Mouse (Mus musculus) WW6 (cell line): ENCODE results near the gene Chrna4.
A peak's percentile ranks its signal among the peaks of the same experiment; 100 is the strongest.

ENCODE experiments used
- DNase-seq: peaks from one replicate; pipeline ENCODE4 v3.0.0-alpha.2; 2013; ENCODE audit warnings: low read depth, low spot score

Chrna4 gene

DNA sequence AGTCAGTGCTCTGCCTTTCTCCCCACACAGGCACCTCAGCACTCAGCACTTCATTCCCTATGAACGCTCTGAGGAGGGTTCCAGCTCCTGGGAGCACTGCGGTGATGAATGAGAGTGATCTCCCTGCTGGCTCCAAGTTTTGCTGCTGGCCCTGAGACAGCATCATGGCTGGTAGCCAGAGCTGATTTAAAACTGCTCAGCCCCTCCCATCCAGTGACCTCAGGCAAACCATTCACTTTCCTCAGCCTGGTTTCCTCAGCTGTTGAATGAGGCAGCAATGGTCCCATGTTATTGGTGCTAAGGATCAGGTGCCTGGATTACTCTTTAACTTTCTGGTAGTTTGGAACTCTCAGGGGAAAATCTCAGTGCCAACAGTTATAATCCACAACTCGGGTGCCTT is at the start of gene Chrna4:
TSS of gene Chrna4 (minus strand) at position 110 of the 400 bp plus-strand sequence.
- DNase-seq, result no peak

DNA sequence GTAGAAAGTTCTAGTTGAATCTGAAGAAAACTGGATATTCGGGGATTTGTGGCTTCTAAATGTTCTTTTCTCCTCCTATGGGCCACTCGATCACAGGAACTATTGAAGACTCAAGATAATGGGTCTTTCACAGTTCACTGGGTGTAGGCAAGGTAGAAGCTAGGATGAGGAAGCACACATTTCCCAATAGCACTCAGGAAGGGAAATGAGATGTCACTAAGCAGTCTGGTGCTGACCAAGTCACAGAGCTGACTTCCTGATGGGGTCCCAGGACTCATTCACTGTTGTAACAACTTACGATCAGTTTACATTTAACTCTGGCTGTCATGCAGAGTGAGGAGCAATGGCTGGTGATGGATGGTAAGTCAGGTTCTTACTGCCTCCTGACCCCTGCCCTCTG is 46.8 kb upstream of the Chrna4 start:
- no peak for DNase-seq

DNA sequence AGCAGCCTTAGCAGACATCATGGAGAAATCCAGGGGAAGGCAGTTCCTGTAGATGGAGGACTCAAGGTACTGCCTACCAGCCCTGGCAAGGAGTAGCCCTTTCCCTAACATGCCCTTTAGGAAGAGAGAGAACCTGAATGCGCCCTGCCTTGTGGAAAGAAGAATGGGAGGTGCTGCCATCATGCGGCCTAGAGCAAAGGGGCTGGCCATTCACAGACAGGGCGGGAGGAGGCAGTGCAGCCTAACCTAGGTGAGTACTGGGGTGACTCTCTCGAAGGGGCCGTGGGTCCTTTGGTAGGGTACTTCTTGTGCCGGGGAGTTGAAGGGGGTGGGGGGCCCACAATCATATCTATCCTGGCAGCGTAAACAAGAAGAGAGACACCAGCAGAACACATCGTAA is 41.7 kb upstream of the Chrna4 start:
- no peak for DNase-seq

DNA sequence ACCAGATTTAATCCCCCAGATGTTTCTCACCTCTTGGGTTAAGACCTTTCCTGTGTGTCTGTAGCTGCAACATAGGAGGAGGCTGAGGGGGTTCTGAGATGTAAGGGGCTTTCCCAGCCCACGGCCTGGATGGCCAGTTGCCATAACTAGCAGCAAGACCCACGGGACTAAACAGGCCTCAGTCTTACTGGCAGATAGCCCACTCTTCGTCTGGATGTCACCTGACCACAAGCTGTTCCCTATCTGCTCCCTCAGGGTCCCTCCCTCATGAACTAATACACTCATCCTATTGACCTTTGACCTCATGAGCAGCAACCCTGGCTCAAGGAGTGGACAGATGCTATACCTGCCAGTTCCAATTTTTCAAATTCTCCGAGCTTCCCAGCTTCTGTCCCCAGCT is 40.6 kb upstream of the Chrna4 start:
- DNase-seq, result no peak

DNA sequence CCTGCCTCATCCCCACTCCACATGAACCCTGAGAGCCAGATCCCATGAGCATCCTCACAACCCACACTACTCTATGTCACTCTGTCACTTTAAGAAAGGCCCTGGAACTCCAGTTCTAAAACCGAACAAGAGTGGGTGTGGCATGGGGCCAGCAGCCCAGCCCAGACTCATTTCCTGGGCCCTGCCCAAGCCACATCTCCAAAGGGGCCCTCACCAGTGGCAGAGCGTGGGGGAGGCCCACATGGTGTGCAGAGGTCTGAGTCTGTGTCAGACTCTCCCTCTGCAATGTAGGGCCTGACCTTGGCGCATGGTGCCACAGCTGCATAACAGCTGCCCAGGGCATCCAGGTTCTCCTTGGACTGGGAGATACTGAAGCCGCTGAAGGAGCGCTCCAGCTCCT is 37.5 kb upstream of the Chrna4 start:
- no peak for DNase-seq

DNA sequence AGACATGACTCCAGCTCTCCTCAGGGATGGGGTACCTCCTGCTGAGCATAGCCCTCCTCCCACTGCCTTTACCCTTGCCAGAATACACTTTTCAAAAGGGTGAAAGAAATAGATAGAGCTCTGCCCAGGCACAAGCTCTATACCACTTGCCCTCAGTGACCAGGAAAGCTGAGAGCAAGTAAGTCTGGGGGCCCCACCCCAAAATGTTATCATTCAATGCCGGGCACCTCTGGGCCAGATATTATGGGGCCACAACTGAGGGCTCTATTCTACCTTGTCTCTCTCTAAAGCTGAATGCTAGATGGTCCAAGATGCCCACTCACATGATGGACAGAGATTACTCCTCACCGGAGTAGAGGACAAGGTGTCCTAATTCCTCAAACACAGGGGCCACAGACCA is 36.2 kb upstream of the Chrna4 start:
- no peak for DNase-seq

DNA sequence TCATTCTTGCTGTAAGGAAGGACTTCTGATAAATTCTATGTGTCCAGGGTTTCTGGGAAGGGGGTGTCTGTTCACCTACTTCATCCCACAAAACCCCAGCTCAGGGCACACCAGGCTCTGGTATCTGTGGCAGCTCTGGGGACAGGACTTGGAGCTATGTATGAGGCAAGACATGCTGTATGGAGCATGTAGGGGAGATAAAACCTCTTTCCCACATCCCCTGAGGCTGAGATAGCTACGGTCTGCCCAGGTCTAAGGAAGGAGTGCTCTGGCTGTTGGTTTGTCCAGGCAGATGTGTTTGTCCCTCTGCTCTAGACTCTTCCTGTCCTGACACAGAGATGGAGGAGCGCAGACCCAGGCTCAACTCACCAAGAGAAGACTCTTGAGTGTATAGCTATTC is 35.6 kb upstream of the Chrna4 start:
- DNase-seq, result no peak

DNA sequence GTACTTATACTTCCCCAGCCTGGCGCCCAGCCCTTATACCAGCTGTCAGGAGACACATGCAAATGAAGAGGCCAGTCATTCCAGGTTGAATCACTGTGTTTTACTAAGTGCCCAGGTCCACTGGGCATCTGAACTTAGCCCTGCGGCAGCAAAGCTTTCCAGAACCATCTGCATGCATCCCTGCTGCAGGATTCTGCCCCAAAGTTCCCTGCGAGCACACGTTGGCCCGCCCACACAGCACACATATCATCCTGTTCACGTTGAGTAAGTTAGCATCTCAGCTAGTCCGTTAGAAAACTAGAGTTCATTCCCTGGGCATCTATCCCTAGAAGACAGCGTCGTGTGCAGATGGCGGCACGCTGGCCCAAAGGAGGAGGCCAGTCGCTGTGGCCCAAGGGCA is 32.2 kb upstream of the Chrna4 start:
- DNase-seq, result no peak

DNA sequence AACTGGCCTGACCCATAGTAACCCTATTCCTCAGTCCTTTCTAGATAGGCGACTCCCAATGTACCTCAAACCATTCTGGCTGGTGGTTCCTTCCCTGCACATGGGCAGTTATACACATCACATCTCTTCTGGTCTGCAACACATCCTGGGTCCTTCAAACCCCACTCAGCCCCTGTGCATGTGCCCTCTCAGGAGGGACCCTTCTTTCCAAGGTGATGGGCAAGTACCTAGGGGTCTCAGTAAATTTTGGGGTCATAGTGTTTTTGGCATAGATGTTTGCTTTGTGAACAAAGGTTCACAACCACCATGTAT is 29.0 kb upstream of the Chrna4 start:
- DNase-seq, result no peak

DNA sequence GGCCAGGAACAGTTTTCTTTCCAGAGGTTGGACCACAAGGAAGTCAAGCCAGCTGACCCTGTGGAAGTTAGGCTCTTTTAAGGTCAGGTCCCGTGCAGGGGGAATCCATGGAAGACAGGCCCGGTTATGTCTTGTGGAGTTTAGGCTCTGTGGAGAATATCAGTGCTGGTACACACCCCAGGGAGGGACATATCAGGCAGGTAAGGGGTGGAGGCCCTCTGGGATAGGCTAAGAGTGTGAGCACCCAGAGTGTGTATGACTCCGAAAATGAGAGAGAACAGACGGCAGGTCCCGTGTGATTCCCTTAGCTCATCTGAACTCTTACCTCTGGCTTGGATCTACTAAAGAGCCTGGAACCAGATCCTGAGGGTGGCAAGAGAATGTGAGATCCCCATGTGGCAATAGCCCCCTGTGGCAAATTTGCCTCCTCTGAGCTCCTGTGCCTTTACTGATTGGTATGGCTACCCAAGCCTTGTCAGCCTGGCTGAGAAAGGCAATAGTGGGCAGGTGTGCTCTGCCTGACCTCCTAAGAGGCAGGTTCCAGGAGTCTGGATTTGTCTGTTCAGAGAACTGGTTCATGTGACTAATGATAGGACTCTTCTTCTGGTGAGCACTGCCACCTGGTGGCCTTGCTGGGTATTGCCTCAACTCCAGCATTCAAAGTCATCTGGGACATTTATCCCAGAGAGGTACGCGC is 28.5 kb upstream of the Chrna4 start:
- peak; percentile 59 for DNase-seq

DNA sequence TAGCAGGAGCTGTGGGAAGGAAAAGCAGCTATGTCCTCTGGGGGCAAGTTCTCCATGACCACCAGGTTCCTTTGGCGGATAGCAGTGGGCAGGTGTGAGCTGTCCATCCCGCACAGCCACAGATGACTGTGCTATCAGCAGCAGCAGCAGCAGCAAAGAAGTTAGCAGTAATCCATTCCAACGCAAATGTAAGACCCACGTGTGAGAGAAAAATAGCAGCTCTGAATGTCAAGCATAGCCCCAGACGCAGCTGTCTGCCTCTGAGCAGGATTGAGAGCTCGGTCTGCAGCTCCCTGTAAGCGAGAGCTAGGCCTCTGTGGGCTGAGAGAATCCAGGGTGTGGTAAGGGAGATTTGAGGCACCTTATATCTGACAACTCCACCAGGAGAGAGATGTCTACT is 26.8 kb upstream of the Chrna4 start:
- no peak for DNase-seq

DNA sequence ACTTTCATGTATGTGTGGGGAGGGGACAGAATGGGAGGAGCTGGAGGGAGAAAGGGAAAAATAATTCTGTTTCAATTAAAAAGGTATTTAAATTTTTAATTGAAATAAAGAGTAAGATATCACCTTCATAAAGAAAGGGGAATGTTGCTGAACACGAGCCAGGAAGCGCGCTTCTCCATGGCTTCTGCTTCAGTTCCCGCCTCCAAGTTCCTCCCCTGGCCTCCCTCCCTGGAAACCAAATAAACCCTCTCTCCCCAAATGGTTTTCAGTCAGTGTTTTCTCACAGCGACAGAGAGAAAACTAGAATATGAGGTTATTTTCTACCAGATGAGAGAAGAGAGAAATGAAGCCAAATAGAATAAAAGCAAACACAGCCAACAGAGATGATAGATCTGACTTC is 25.2 kb upstream of the Chrna4 start:
- DNase-seq, result no peak

DNA sequence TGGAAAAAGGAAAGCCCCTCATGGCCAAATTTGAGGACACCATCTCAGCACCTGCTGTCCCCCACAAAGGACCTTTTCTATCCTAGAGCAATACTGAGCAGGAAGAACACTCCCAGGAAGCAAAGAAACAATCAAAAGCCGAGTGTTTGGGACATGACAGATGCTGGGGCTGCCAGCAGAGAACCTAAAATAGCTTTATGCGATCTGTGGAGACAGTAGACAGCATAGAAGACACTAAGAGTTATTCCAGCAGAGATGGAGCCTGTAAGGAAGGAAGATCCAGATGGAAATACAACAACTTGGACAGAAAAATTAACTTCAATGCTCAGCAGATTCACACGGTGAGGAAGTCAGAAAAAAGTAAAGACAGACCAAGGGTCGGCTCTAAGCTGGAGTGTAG is 22.5 kb upstream of the Chrna4 start:
- no peak for DNase-seq

DNA sequence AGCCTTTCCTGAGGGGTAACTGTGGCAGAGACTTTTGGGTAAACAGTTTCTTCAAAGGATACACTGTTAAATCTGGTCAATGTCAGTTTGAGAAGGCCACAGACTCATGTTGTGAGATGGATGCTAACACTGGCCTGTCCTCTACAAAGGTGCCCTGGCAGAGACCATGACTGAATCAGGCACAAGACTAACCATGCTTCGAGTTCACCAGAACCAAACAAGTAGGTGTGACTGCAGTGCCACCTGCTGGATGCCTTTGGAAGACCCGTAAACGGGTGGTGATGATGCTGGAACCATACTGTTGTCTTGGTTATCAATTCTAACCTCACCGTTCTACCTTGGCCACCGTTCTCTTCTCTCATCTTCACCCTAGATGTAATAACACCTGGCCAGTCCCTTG is 16.8 kb upstream of the Chrna4 start:
- DNase-seq, result no peak

DNA sequence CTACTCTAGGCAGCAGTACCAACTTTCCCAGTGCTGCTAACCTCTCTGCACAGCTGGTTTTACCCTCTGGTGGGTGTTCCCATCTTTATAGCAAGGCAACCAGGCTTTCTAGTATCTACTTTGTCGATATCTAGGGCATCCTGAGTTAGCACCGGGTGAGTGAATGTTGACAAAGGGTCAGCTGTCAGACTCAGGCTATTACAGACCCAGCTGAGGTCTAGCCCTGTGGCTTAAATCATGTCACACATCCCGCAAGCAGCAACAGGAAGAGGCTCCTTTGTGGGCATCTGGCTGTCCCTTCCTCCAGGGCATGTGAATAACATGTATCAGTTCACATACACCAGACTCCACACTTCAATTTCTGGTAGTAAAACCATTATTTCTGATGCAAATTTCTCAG is 14.8 kb upstream of the Chrna4 start:
- DNase-seq, result no peak

DNA sequence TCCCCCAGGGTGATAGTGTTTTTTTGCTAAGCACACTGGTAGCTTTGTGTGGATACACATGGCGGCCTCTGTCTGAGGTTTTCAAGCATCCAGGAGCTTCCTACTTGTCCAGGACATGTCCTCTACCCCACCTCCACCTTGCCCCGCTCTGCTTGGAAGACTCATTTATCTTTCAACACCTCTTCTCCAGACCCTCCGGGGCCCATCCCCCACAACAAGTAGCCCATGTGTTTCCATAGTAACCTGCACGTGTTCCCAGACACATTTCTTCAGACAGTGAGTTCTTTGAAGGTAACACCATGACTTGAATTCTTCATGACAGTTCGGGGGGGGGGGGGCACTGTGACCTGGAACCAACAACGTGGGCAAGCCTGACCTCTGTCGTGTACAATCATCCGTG is 14.0 kb upstream of the Chrna4 start:
- no peak for DNase-seq

DNA sequence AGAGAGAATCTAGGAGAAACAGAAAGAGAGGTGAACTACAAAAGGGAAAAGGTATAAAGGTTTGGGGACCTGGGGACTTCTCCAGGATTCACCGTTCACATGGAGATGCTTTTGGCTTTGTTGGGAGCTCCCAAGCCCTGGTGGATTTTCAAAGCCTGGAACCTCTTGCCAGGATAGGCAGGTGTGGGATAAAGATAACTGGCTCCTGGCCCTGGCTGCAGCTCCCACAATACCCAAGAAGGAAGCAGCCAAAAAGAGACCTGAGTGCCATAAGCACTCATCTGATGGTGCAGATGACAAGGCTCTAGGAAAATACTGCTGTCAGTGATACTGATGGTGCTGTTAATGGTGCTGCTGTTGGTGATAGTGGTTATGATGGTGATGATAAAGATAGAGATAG is 8.8 kb upstream of the Chrna4 start:
- DNase-seq, result no peak

DNA sequence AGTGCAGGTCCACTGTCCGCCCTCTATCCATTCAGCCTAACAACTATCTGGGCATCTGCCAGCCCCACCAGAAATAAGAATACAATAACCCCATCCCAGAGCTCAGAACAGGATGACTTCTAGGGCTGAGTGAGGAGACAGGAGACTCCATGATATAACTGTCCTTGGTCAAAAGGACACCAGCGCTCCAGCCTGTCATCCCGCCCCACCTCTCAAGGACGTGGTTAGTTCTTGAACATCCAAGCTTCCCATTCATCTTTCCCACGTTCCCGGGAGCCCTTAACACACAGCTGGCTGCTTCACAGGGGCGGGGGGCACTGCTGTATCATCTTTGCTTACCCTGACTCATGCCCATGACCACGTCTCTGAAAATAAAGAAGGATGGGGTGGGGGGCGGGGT is 5.6 kb upstream of the Chrna4 start:
- no peak for DNase-seq

DNA sequence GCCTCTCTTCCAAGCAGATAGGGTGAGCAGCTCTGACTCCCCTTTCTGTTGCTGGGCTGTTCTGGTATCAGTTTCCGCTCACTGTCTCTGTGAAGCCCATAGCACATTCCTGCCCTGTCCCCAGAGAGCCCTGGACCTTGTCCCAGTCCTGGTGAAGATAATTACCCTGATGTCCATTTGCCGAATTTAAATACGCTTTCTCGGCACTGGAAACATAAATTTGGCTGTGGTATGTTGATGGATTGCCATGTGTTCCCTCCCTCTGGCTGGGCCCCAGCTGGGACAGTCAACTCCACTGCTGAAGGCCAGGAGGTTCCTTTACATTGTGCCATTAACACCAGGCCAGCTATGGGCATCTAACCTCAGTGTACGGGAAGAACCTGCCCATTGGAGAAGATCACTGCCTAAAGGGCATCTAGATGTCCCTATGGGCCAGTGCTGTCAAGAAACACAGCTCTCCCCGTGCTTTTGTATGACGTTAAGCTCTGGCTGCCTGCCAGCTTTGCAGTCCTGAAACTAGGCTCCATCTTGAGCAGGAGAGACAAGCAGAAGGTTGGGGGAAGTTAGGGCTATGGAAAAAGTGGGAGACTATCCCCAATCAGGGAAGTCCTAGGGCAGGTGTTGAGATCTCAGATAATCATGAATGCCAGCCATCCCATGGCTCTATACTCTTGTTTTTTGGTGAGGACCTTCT is 5.1 kb upstream of the Chrna4 start:
- no peak for DNase-seq

DNA sequence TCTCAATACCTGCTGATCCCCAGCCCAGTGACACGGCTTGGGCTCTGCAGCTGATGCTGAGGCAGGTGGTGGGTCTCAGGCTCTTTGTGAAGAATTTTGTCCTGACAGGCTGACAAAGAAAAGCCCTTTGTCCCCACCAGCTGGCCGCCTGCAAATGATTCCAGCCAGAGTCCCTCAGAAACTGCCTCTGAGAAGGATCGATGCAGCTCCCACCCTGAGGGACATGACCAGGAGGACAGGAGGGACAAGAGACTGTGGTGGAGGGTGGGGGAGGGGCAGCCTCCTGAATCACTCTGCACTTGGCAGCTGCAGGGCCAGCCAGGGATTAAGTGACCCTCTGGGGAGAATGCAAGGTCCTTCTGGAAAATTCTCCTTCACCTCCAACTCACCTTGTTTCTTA is 655 bp upstream of the Chrna4 start:
- DNase-seq, result no peak

DNA sequence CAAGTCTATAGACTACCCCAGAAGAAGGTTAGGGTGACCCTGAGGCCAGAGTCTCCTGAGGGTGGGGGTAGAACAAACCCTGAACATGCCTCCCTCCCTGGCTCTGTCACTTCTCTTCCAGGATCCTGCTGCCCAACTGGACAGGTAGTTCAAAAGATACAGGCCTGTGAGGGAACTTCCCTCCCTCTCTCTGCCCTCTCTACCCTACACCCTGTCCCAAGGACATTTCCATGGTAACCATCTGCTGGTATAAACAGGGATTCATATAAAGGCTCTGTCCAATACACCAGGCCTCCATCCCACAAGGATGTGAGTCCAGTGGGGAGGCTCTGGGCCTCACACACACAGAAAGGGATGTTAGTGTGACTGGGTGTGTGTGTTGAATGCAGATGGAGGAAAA is 970 bp downstream of the Chrna4 start:
- DNase-seq, result no peak

DNA sequence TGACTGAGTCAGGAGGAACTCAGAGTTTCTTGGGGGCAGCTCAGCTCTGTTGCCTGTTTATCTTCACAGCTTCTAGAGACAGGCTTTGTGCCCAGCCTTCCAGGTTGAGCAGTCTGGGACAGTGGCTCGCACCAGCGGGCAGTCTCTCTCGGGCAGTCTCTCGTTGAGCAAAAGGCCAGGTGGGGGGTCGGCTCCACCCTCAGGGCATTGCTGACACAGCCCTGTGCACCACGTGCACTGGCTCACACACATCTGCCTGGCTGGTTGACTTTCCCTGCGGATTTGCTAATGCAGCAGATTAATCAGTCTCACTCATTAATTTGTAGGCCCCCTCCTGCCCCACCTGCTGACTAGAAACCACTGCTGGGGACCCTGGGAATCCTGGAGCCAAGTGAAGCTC is 1.4 kb downstream of the Chrna4 start:
- no peak for DNase-seq

DNA sequence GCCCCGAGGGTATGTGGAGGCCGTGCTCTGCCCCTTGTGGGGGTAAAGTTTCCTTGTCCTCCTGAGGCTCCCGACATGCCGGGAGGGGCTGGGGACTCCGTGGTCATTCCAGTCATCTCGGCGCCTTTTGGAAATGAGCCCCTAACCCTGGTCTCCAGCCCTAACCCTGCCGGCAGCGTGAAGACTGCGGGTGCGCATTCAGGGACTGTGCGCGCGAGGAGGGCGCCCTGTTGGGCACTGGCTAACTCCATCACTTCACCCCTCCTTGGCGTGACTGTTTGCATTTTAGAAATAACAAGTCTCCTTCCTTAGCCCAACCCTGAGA is 4.0 kb downstream of the Chrna4 start:
- DNase-seq, result no peak
